Comparison of ENCODE assay signal across 13 mouse cellular contexts in genomic region chr13:59210828-59211227, GRCm38 (mm10).
DNase-seq lines count a peak whose midpoint lies in the region; ATAC-seq and TF ChIP-seq lines count a peak whose summit lies in the region.
"Had no signal": no experiment of that assay in that cellular context is flagged by ENCODE, and none has a peak within 500 bp of the region (broad histone marks: within the 10 kb centered on the region; RNA-seq: fewer than 3 reads in every experiment).

No protein-coding gene starts in this region.

- no peaks in the 10 kb centered on the region for H3K4me1 ChIP-seq in liver, embryonic 14.5 days (replicated peaks; ENCODE audit: control insufficient read depth in 2 of 2, insufficient read depth in 2 of 2, low read length in 1 of 2)
- no peaks in the 10 kb centered on the region for H3K4me1 ChIP-seq in liver, embryonic 11.5 days (replicated peaks; ENCODE audit: control insufficient read depth, insufficient read depth, low read length)
- no peaks in the 10 kb centered on the region for H3K4me1 ChIP-seq in ES-Bruce4 (ENCODE audit: control insufficient read depth, insufficient read depth, low read length)
- H3K4me1 ChIP-seq: embryonic facial prominence, embryonic 15.5 days; lung, embryonic 15.5 days had no signal

- WGBS in liver, embryonic 14.5 days (ENCODE audit: insufficient replicate concordance) = 39% methylated on average over 5 of the region's 5 CpGs
- 54% methylated on average over 5 of the region's 5 CpGs for WGBS in liver, embryonic 11.5 days

- no peak overlapping the region for H3K9ac ChIP-seq in liver, embryonic 14.5 days (replicated peaks)
- H3K9ac ChIP-seq in liver, embryonic 11.5 days (ENCODE audit: low read depth, low read length) = no peak overlapping the region
- H3K9ac ChIP-seq in ES-Bruce4 (ENCODE audit: low read depth, poor library complexity, severe bottlenecking) = no peak overlapping the region
- H3K9ac ChIP-seq: embryonic facial prominence, embryonic 15.5 days; lung, embryonic 15.5 days had no signal

- H3K27me3 ChIP-seq in liver, embryonic 14.5 days (ENCODE audit: control insufficient read depth, insufficient read depth, low read length) = no peaks in the 10 kb centered on the region
- no peaks in the 10 kb centered on the region for H3K27me3 ChIP-seq in liver, embryonic 11.5 days (replicated peaks; ENCODE audit: control insufficient read depth, insufficient read depth, low read length)
- no peaks in the 10 kb centered on the region for H3K27me3 ChIP-seq in ES-Bruce4 (ENCODE audit: control insufficient read depth, insufficient read depth, low read length, poor library complexity, severe bottlenecking)
- H3K27me3 ChIP-seq: embryonic facial prominence, embryonic 15.5 days; lung, embryonic 15.5 days had no signal

- H3K36me3 ChIP-seq in liver, embryonic 14.5 days (replicated peaks; ENCODE audit: control insufficient read depth, insufficient read depth, low read depth) = no peaks in the 10 kb centered on the region
- no peaks in the 10 kb centered on the region for H3K36me3 ChIP-seq in liver, embryonic 11.5 days (ENCODE audit: control insufficient read depth, insufficient read depth, low read length)
- no peaks in the 10 kb centered on the region for H3K36me3 ChIP-seq in ES-Bruce4 (ENCODE audit: control insufficient read depth, insufficient read depth, low read length, poor library complexity, severe bottlenecking)
- H3K36me3 ChIP-seq: embryonic facial prominence, embryonic 15.5 days; lung, embryonic 15.5 days had no signal

- no peak for TF ChIP-seq EP300 in liver, embryonic 14.5 days (IDR thresholded peaks at IDR 0.05; ENCODE audit: low read depth)
- TF ChIP-seq EP300 in ES-Bruce4 (IDR thresholded peaks at IDR 0.05; ENCODE audit: insufficient read depth, low read depth, low read length) = no peak

- DNase-seq in gastrocnemius, adult 2 months = no peak
- DNase-seq in gastrocnemius, postnatal 4 days (ENCODE audit: low spot score in 2 of 2) = no peak
- DNase-seq in liver, embryonic 14.5 days (ENCODE audit: low read depth in 3 of 3, low spot score in 3 of 3) = no peak
- no peak for DNase-seq in liver, embryonic 11.5 days (ENCODE audit: low spot score)
- peak; percentile 45 for DNase-seq in embryo, embryonic 10 days (ENCODE audit: low spot score)
- no peak for DNase-seq in lung, postnatal 36 days
- DNase-seq: cerebellum, adult 9-11 months; heart, postnatal 14 days; kidney, adult 2 months had no signal

- no peak overlapping the region for H3K27ac ChIP-seq in gastrocnemius, adult 2 months
- H3K27ac ChIP-seq in liver, embryonic 14.5 days = no peak overlapping the region
- no peak overlapping the region for H3K27ac ChIP-seq in liver, embryonic 11.5 days (ENCODE audit: low read depth, low read length)
- no peak overlapping the region for H3K27ac ChIP-seq in ES-Bruce4 (ENCODE audit: insufficient read depth, low read length)
- H3K27ac ChIP-seq: embryonic facial prominence, embryonic 15.5 days; lung, embryonic 15.5 days had no signal

- TF ChIP-seq CTCF in gastrocnemius, adult 2 months (IDR thresholded peaks at IDR 0.05) = peak; percentile 9; the same call in 1 of the 2 replicates
- TF ChIP-seq CTCF in liver, embryonic 14.5 days (IDR thresholded peaks at IDR 0.05; ENCODE audit: low read depth) = 0 out of 2 replicates have a peak, but pooled peaks have one; percentile 22
- TF ChIP-seq CTCF in ES-Bruce4 (IDR thresholded peaks at IDR 0.05; ENCODE audit: low read depth, low read length) = peak; percentile 55

- H3K4me3 ChIP-seq in gastrocnemius, adult 2 months = no peak overlapping the region
- no peak overlapping the region for H3K4me3 ChIP-seq in liver, embryonic 14.5 days (ENCODE audit: insufficient read depth in 1 of 2, low read depth in 2 of 2, low read length in 2 of 2)
- H3K4me3 ChIP-seq in liver, embryonic 11.5 days (ENCODE audit: low read depth, low read length) = no peak overlapping the region
- no peak overlapping the region for H3K4me3 ChIP-seq in ES-Bruce4 (ENCODE audit: low read depth, low read length)
- H3K4me3 ChIP-seq: embryonic facial prominence, embryonic 15.5 days; lung, embryonic 15.5 days had no signal

- ATAC-seq in liver, embryonic 14.5 days (ENCODE audit: insufficient read depth) = no peak
- ATAC-seq in liver, embryonic 11.5 days (replicated peaks; ENCODE audit: low FRiP score) = no peak
- no peak for ATAC-seq in erythroblast, adult 5-6 weeks (replicated peaks; ENCODE audit: low FRiP score, poor library complexity, severe bottlenecking)

- H3K4me2 ChIP-seq in liver, embryonic 14.5 days (ENCODE audit: low read depth) = no peak overlapping the region
- H3K4me2 ChIP-seq in liver, embryonic 11.5 days = no peak overlapping the region
- H3K4me2 ChIP-seq: embryonic facial prominence, embryonic 15.5 days; lung, embryonic 15.5 days had no signal

- intact Hi-C loops in gastrocnemius, adult 2 months (cut with DNase I) = no loop called here

- no peak for TF ChIP-seq POLR2A in ES-Bruce4 (IDR thresholded peaks at IDR 0.05; ENCODE audit: insufficient read depth, low read length)

- H3K9me3 ChIP-seq in liver, embryonic 14.5 days (ENCODE audit: control insufficient read depth, low read length) = no peaks in the 10 kb centered on the region
- no peaks in the 10 kb centered on the region for H3K9me3 ChIP-seq in liver, embryonic 11.5 days (ENCODE audit: control insufficient read depth, low read length)
- no peaks in the 10 kb centered on the region for H3K9me3 ChIP-seq in ES-Bruce4 (replicated peaks; ENCODE audit: control insufficient read depth, insufficient read depth, low read length, poor library complexity, severe bottlenecking)
- H3K9me3 ChIP-seq: embryonic facial prominence, embryonic 15.5 days; lung, embryonic 15.5 days had no signal
